Mouse (Mus musculus): ENCODE measurements around the gene Armh2. TPM values are rescaled to one million over a fixed set of nuclear protein-coding genes. Genes with fewer than 3 reads are reported as not detected.

Armh2 gene
- polyA plus RNA-seq, 1 experiment from 2014 or later, result not detected

- H3K4me2 ChIP-seq (replicated peaks; ENCODE audit: low read depth, low read length), result no peak overlapping the region
- H3K9ac ChIP-seq (replicated peaks; ENCODE audit: low read length), result no peak overlapping the region
- H3K27ac ChIP-seq (ENCODE audit: low read length), result no peak overlapping the region
- H3K36me3 ChIP-seq (ENCODE audit: insufficient read depth, low read length), result no peaks in the 10 kb centered on the region
- H3K27me3 ChIP-seq (ENCODE audit: insufficient read depth, low read length), result no peaks in the 10 kb centered on the region
- no peaks in the 10 kb centered on the region for H3K9me3 ChIP-seq (ENCODE audit: low read length)
- WGBS, result 58% methylated on average over 5 of the region's 5 CpGs
- no peak for ATAC-seq (ENCODE audit: low FRiP score, low TSS enrichment)
- no peak overlapping the region for H3K4me3 ChIP-seq (ENCODE audit: low read length)
- peaks cover 29% of the 10 kb centered on the region for H3K4me1 ChIP-seq (ENCODE audit: insufficient read depth, low read length)
Measured at GRCm38 (mm10) chr13:24715601-24716000, 25.4 kb upstream of the Armh2 start.

DNA sequence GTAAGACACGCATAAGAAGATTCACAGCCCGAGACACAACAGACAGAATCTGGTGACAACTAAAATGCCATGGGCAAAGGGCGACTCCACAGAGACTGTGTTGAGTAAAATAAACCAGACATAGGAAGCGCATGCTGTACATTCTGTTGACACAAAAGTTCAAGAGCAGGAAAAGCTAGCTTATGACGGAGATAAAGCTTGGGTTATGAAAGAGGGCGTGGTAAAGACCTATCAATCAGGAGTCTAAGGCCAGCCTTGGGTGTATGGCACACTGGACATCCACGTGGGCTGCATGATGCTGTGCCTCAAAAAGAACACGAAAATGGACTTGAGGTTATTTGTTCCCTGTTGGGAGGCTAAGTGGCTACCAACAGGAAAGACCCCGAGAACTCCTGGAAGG lies 24.6 kb upstream of the Armh2 start:
- Histone ChIP-seq H3K36me3 (ENCODE audit: insufficient read depth, low read length) (no peaks in the 10 kb centered on the region), H3K4me3 (ENCODE audit: low read length) (no peak overlapping the region)
- WGBS, result 71% methylated on average over 9 of the region's 9 CpGs

GRCm38 (mm10) chr13:24717677-24718076 lies 23.4 kb upstream of the Armh2 start:
- 67% methylated on average over 7 of the region's 7 CpGs for WGBS
- no peak overlapping the region for H3K4me2 ChIP-seq (replicated peaks; ENCODE audit: low read depth, low read length)
- no peaks in the 10 kb centered on the region for H3K9me3 ChIP-seq (ENCODE audit: low read length)
- H3K9ac ChIP-seq (replicated peaks; ENCODE audit: low read length), result no peak overlapping the region
- no peak overlapping the region for H3K4me3 ChIP-seq (ENCODE audit: low read length)
- no peak overlapping the region for H3K27ac ChIP-seq (ENCODE audit: low read length)
- no peak for ATAC-seq (ENCODE audit: low FRiP score, low TSS enrichment)
- no peaks in the 10 kb centered on the region for H3K36me3 ChIP-seq (ENCODE audit: insufficient read depth, low read length)
- peaks cover 29% of the 10 kb centered on the region for H3K4me1 ChIP-seq (ENCODE audit: insufficient read depth, low read length)
- H3K27me3 ChIP-seq (ENCODE audit: insufficient read depth, low read length), result no peaks in the 10 kb centered on the region

More for the DNA sequence above, 24.6 kb upstream of the Armh2 start:
- no peak for ATAC-seq (ENCODE audit: low FRiP score, low TSS enrichment)
- Histone ChIP-seq H3K4me2 (replicated peaks; ENCODE audit: low read depth, low read length) (no peak overlapping the region), H3K9ac (replicated peaks; ENCODE audit: low read length) (no peak overlapping the region), H3K9me3 (ENCODE audit: low read length) (no peaks in the 10 kb centered on the region), H3K27me3 (ENCODE audit: insufficient read depth, low read length) (no peaks in the 10 kb centered on the region), H3K27ac (ENCODE audit: low read length) (no peak overlapping the region), H3K4me1 (ENCODE audit: insufficient read depth, low read length) (peaks cover 29% of the 10 kb centered on the region)

DNA sequence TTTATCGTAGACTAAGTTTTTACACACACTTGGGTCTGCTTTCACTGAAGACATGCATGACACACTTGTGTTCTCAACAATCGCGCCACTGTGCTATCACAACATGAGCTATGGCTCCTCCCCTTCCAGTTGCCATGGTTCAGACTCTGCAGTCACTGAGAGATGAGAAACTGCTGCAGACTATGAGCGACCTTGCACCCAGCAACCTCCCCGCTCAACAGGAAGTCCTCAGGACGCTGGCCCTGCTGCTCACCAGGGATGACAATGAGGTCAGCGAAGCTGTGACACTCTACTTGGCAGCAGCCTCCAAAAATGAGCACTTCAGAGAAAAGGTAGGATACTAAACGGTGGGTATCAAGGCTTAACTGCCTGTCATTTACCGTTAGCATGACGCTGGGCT lies 19.5 kb upstream of the Armh2 start:
- no peak overlapping the region for H3K27ac ChIP-seq (ENCODE audit: low read length)
- H3K4me2 ChIP-seq (replicated peaks; ENCODE audit: low read depth, low read length), result no peak overlapping the region
- H3K27me3 ChIP-seq (ENCODE audit: insufficient read depth, low read length), result no peaks in the 10 kb centered on the region
- 69% methylated on average over 10 of the region's 10 CpGs for WGBS
- peaks cover 15% of the 10 kb centered on the region for H3K4me1 ChIP-seq (ENCODE audit: insufficient read depth, low read length)
- no peaks in the 10 kb centered on the region for H3K9me3 ChIP-seq (ENCODE audit: low read length)
- H3K36me3 ChIP-seq (ENCODE audit: insufficient read depth, low read length), result no peaks in the 10 kb centered on the region
- no peak overlapping the region for H3K4me3 ChIP-seq (ENCODE audit: low read length)
- ATAC-seq (ENCODE audit: low FRiP score, low TSS enrichment), result no peak
- H3K9ac ChIP-seq (replicated peaks; ENCODE audit: low read length), result no peak overlapping the region

DNA sequence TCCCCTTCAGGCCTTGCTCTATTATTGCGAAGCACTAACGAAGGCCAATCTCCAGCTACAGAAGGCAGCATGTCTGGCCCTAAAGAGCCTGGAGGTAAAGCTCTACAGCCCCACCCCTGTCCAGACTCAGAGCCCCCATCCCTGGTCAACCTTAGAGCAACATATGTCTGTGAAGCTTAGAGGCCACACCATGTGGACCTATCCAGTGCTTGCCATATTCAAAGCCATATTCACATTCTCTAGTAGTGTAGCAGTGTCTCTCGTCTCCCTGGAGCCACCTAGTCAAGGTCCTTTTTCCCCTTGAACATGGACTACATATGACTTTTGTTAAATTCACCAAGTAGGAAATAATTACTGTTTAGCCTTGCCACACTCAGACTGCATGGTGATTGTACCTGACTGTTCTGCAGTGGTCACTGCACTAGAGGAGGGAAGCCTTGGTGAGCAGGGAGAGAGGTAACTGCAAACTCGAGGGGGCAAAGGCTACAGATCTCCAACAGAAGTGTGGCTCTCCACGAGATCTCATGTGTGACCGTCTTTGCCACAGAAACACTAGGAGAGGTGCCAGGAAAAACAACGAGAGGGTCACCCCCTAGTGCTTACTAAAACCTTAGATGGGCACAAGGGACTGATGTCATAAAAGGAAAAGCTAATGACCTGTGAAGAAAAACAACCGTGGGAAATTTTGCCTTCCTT lies 17.2 kb upstream of the Armh2 start:
- Histone ChIP-seq H3K36me3 (ENCODE audit: insufficient read depth, low read length) (no peaks in the 10 kb centered on the region), H3K9me3 (ENCODE audit: low read length) (no peaks in the 10 kb centered on the region), H3K27ac (ENCODE audit: low read length) (no peak overlapping the region), H3K4me1 (ENCODE audit: insufficient read depth, low read length) (peaks cover 10% of the 10 kb centered on the region), H3K4me2 (replicated peaks; ENCODE audit: low read depth, low read length) (peak overlapping the region; percentile 10), H3K9ac (replicated peaks; ENCODE audit: low read length) (0 out of 2 replicates have a peak overlapping the region, but pooled peaks have one; percentile 7), H3K27me3 (ENCODE audit: insufficient read depth, low read length) (no peaks in the 10 kb centered on the region), H3K4me3 (ENCODE audit: low read length) (no peak overlapping the region)
- ATAC-seq (ENCODE audit: low FRiP score, low TSS enrichment), result peak; percentile 84
- 31% methylated on average over 8 of the region's 8 CpGs for WGBS

- Histone ChIP-seq H3K9ac (replicated peaks; ENCODE audit: low read length) (no peak overlapping the region), H3K36me3 (ENCODE audit: insufficient read depth, low read length) (no peaks in the 10 kb centered on the region), H3K4me3 (ENCODE audit: low read length) (no peak overlapping the region), H3K4me1 (ENCODE audit: insufficient read depth, low read length) (peaks cover 10% of the 10 kb centered on the region), H3K9me3 (ENCODE audit: low read length) (no peaks in the 10 kb centered on the region), H3K4me2 (replicated peaks; ENCODE audit: low read depth, low read length) (peak overlapping the region; percentile 10), H3K27ac (ENCODE audit: low read length) (no peak overlapping the region), H3K27me3 (ENCODE audit: insufficient read depth, low read length) (no peaks in the 10 kb centered on the region)
- WGBS, result 24% methylated on average over 4 of the region's 4 CpGs
- peak; percentile 80 for ATAC-seq (ENCODE audit: low FRiP score, low TSS enrichment)
Measured at GRCm38 (mm10) chr13:24724395-24724759, 16.7 kb upstream of the Armh2 start.

GRCm38 (mm10) chr13:24729128-24729527 lies 11.9 kb upstream of the Armh2 start:
- no peaks in the 10 kb centered on the region for H3K36me3 ChIP-seq (ENCODE audit: insufficient read depth, low read length)
- ATAC-seq (ENCODE audit: low FRiP score, low TSS enrichment), result no peak
- H3K9ac ChIP-seq (replicated peaks; ENCODE audit: low read length), result no peak overlapping the region
- no peaks in the 10 kb centered on the region for H3K9me3 ChIP-seq (ENCODE audit: low read length)
- WGBS, result 86% methylated on average over 5 of the region's 5 CpGs
- no peaks in the 10 kb centered on the region for H3K27me3 ChIP-seq (ENCODE audit: insufficient read depth, low read length)
- 0 out of 2 replicates have a peak, but pooled peaks cover 5% of the 10 kb centered on the region for H3K4me1 ChIP-seq (ENCODE audit: insufficient read depth, low read length)
- no peak overlapping the region for H3K4me2 ChIP-seq (replicated peaks; ENCODE audit: low read depth, low read length)
- H3K4me3 ChIP-seq (ENCODE audit: low read length), result no peak overlapping the region
- H3K27ac ChIP-seq (ENCODE audit: low read length), result no peak overlapping the region

- ATAC-seq (ENCODE audit: low FRiP score, low TSS enrichment), result no peak
- H3K27ac ChIP-seq (ENCODE audit: low read length), result no peak overlapping the region
- H3K4me3 ChIP-seq (ENCODE audit: low read length), result no peak overlapping the region
- H3K4me2 ChIP-seq (replicated peaks; ENCODE audit: low read depth, low read length), result no peak overlapping the region
- no peak overlapping the region for H3K9ac ChIP-seq (replicated peaks; ENCODE audit: low read length)
- 88% methylated on average over 5 of the region's 5 CpGs for WGBS
- no peaks in the 10 kb centered on the region for H3K4me1 ChIP-seq (ENCODE audit: insufficient read depth, low read length)
- no peaks in the 10 kb centered on the region for H3K36me3 ChIP-seq (ENCODE audit: insufficient read depth, low read length)
- no peaks in the 10 kb centered on the region for H3K9me3 ChIP-seq (ENCODE audit: low read length)
- no peaks in the 10 kb centered on the region for H3K27me3 ChIP-seq (ENCODE audit: insufficient read depth, low read length)
Measured at GRCm38 (mm10) chr13:24734502-24734901, 6.5 kb upstream of the Armh2 start.

GRCm38 (mm10) chr13:24735608-24736131 lies 5.4 kb upstream of the Armh2 start:
- Histone ChIP-seq H3K4me3 (ENCODE audit: low read length) (no peak overlapping the region), H3K36me3 (ENCODE audit: insufficient read depth, low read length) (no peaks in the 10 kb centered on the region), H3K9me3 (ENCODE audit: low read length) (no peaks in the 10 kb centered on the region), H3K27ac (ENCODE audit: low read length) (no peak overlapping the region), H3K4me1 (ENCODE audit: insufficient read depth, low read length) (no peaks in the 10 kb centered on the region), H3K27me3 (ENCODE audit: insufficient read depth, low read length) (no peaks in the 10 kb centered on the region), H3K4me2 (replicated peaks; ENCODE audit: low read depth, low read length) (no peak overlapping the region), H3K9ac (replicated peaks; ENCODE audit: low read length) (no peak overlapping the region)
- WGBS, result 67% methylated on average over 6 of the region's 6 CpGs
- ATAC-seq (ENCODE audit: low FRiP score, low TSS enrichment), result no peak

- Histone ChIP-seq H3K9ac (replicated peaks; ENCODE audit: low read length) (no peak overlapping the region), H3K4me2 (replicated peaks; ENCODE audit: low read depth, low read length) (no peak overlapping the region), H3K27ac (ENCODE audit: low read length) (no peak overlapping the region), H3K27me3 (ENCODE audit: insufficient read depth, low read length) (no peaks in the 10 kb centered on the region), H3K4me3 (ENCODE audit: low read length) (no peak overlapping the region), H3K4me1 (ENCODE audit: insufficient read depth, low read length) (no peaks in the 10 kb centered on the region), H3K9me3 (ENCODE audit: low read length) (no peaks in the 10 kb centered on the region), H3K36me3 (ENCODE audit: insufficient read depth, low read length) (peaks cover 29% of the 10 kb centered on the region)
- 88% methylated on average over 3 of the region's 3 CpGs for WGBS
- ATAC-seq (ENCODE audit: low FRiP score, low TSS enrichment), result no peak
Measured at GRCm38 (mm10) chr13:24747823-24748222, 6.8 kb downstream of the Armh2 start.
